Mouse (Mus musculus) B cell, adult 62 days (primary cell): ENCODE measurements around the gene Gdpd2. TPM values are rescaled to one million over a fixed set of nuclear protein-coding genes. Genes with fewer than 3 reads are reported as not detected.

Source experiments
- total RNA-seq: library from RNA; stranded (reverse); gene quantifications from 4 replicates; pipeline ENCODE4 v1.2.4, GENCODE M21; 2023

Gene Gdpd2
- 0.30 TPM in 1 of 4 replicates, not detected in the others for total RNA-seq

GRCm38 (mm10) chrX:100729665-100730188, at the start of gene Gdpd2:
Gene Gdpd2, plus strand, starts transcription at chrX:100729873.

DNA sequence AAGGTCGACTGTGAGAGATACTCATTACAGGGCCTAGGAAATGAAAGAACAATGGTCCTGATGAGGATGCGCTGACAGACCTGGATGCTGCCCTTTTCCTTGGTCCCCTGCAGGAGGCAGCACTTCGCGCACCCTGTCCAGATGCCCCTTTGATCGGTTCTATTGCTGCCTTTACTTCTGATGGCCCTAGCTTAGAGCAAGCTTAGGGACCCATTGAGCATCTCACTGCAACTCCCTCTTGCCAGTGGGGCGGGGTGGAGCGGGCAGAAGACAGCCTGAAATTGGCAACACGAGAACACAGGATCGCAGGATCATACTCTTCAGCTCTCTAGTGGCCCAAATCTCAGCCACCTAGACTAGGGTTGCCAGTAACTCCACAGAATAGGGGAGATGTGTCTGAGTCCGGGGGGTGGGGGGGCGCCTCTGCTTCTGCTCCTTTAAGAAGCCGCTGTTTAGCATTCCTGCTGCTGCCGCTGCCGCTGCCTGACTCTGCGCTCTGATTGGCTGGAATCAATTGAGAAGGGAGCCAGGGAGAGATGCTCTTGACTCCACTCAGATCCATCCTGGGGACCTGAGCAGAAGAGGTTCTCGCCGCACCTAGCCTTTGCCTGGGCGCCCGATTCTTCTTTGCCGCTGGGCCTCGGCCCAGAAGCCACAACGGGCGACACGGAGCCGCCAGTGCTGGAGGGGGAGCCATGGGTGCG, 37.7 kb downstream of the Gdpd2 start, which contains the start of gene Dlg3:
Gene Dlg3, plus strand, starts transcription at position 542 of the 704 bp plus-strand sequence.

Other genes starting within 250 kb of the Gdpd2 start
- 53.9 to 57.5 TPM (median 54.8 TPM) in 4 replicates for gene Igbp1, start 235.6 kb upstream of the Gdpd2 start, total RNA-seq
- 0.12 to 0.21 TPM (median 0.13 TPM) in 3 of 4 replicates, not detected in the other for gene Dgat2l6, start 205.0 kb upstream of the Gdpd2 start, total RNA-seq
- not detected in 4 replicates for gene Awat1, start 157.6 kb upstream of the Gdpd2 start, total RNA-seq
- gene P2ry4, start 135.0 kb upstream of the Gdpd2 start, total RNA-seq, result not detected in 4 replicates
- not detected in 4 replicates for gene Arr3, start 124.4 kb upstream of the Gdpd2 start, total RNA-seq
- gene Kif4, start 104.1 kb upstream of the Gdpd2 start, total RNA-seq, result 0.63 to 1.9 TPM (median 1.5 TPM) in 4 replicates
- gene Pdzd11, start 103.3 kb upstream of the Gdpd2 start, total RNA-seq, result 17.2 to 22.4 TPM (median 19.8 TPM) in 4 replicates
- 4.7 to 9.0 TPM (median 5.3 TPM) in 4 replicates for gene Dlg3, start 37.8 kb downstream of the Gdpd2 start, total RNA-seq